Mouse (Mus musculus): Measurements from ENCODE around the gene Lrrc18. TPM values are rescaled to one million over a fixed set of nuclear protein-coding genes. Genes with fewer than 3 reads are reported as not detected.

Gene Lrrc18
- total RNA-seq (2022): under 1 TPM in 1 of 4 experiments, not detected in 3; 0.31 TPM

- no peak for DNase-seq (ENCODE audit: low spot score in 2 of 2)
Observed at GRCm38 (mm10) chr14:32991082-32991481, at the start of gene Lrrc18. TSS of gene Lrrc18 (plus strand) at chr14:32991382.

GRCm38 (mm10) chr14:32947512-32947911 lies 43.7 kb upstream of the Lrrc18 start:
- peak in 1 of 2 experiments; percentile 34 for DNase-seq (ENCODE audit: low spot score in 2 of 2)

- DNase-seq (ENCODE audit: low spot score in 2 of 2): peak; percentile 34 to 63
Observed at GRCm38 (mm10) chr14:32950312-32951301, 40.6 kb upstream of the Lrrc18 start.

GRCm38 (mm10) chr14:32956486-32956885 lies 34.7 kb upstream of the Lrrc18 start:
- peak in 1 of 2 experiments; percentile 16 for DNase-seq (ENCODE audit: low spot score in 2 of 2)

GRCm38 (mm10) chr14:32958671-32959070 lies 32.5 kb upstream of the Lrrc18 start:
- no peak for DNase-seq (ENCODE audit: low spot score in 2 of 2)

- peak; percentile 16 to 39 for DNase-seq (ENCODE audit: low spot score in 2 of 2)
Observed at GRCm38 (mm10) chr14:32960481-32960880, 30.7 kb upstream of the Lrrc18 start.

GRCm38 (mm10) chr14:32964742-32965141 lies 26.4 kb upstream of the Lrrc18 start:
- no peak for DNase-seq (ENCODE audit: low spot score in 2 of 2)

- no peak for DNase-seq (ENCODE audit: low spot score in 2 of 2)
Observed at GRCm38 (mm10) chr14:32970700-32971099, 20.5 kb upstream of the Lrrc18 start.

- no peak for DNase-seq (ENCODE audit: low spot score in 2 of 2)
Observed at GRCm38 (mm10) chr14:32984176-32984738, 6.9 kb upstream of the Lrrc18 start.

GRCm38 (mm10) chr14:32986659-32987058 lies 4.5 kb upstream of the Lrrc18 start:
- DNase-seq (ENCODE audit: low spot score in 2 of 2): no peak

- DNase-seq (ENCODE audit: low spot score in 2 of 2): no peak
Observed at GRCm38 (mm10) chr14:32994954-32995636, 3.9 kb downstream of the Lrrc18 start.

GRCm38 (mm10) chr14:32999511-32999910 lies 8.3 kb downstream of the Lrrc18 start:
- no peak for DNase-seq (ENCODE audit: low spot score in 2 of 2)

GRCm38 (mm10) chr14:33000112-33000979 lies 9.2 kb downstream of the Lrrc18 start:
- no peak for DNase-seq (ENCODE audit: low spot score in 2 of 2)

- no peak for DNase-seq (ENCODE audit: low spot score in 2 of 2)
Observed at GRCm38 (mm10) chr14:33005114-33005513, 13.9 kb downstream of the Lrrc18 start.

GRCm38 (mm10) chr14:33007638-33008037 lies 16.5 kb downstream of the Lrrc18 start:
- no peak for DNase-seq (ENCODE audit: low spot score in 2 of 2)

- DNase-seq (ENCODE audit: low spot score in 2 of 2): no peak
Observed at GRCm38 (mm10) chr14:33019050-33019449, 27.9 kb downstream of the Lrrc18 start.

- DNase-seq (ENCODE audit: low spot score in 2 of 2): peak in 1 of 2 experiments; percentile 10
Observed at GRCm38 (mm10) chr14:33019606-33020005, 28.4 kb downstream of the Lrrc18 start.

- DNase-seq (ENCODE audit: low spot score in 2 of 2): no peak
Observed at GRCm38 (mm10) chr14:33030849-33031248, 39.7 kb downstream of the Lrrc18 start.

GRCm38 (mm10) chr14:33033424-33033823 lies 42.2 kb downstream of the Lrrc18 start:
- no peak for DNase-seq (ENCODE audit: low spot score in 2 of 2)

- no peak for DNase-seq (ENCODE audit: low spot score in 2 of 2)
Observed at GRCm38 (mm10) chr14:33035386-33035785, 44.2 kb downstream of the Lrrc18 start.

- no peak for DNase-seq (ENCODE audit: low spot score in 2 of 2)
Observed at GRCm38 (mm10) chr14:33036811-33037210, 45.6 kb downstream of the Lrrc18 start.
